Mouse (Mus musculus): ENCODE data around the gene Zfp57.

- TF ChIP-seq CTCF (IDR thresholded peaks at IDR 0.05; ENCODE audit: borderline replicate concordance, extremely low read depth, insufficient read depth, insufficient read length) (no peak), POLR2A (IDR thresholded peaks at IDR 0.05; ENCODE audit: borderline replicate concordance, extremely low read depth, insufficient read depth, insufficient read length, poor library complexity, severe bottlenecking) (no peak)
These were observed 25.5 kb downstream of the Zfp57 start for GRCm38 (mm10) chr17:37026425-37026824.
